Mouse (Mus musculus): Measurements from ENCODE around the gene Pdgfb. TPM values are rescaled to one million over a fixed set of nuclear protein-coding genes. Genes with fewer than 3 reads are reported as not detected.

Gene Pdgfb
- polyA plus RNA-seq, 1 experiment: 1.6 TPM

GRCm38 (mm10) chr15:79947681-79948080, 67.1 kb downstream of the Pdgfb start:
- no peaks in the 10 kb centered on the region for H3K27me3 ChIP-seq (ENCODE audit: control insufficient read depth, insufficient read depth, low read length)
- H3K4me1 ChIP-seq (ENCODE audit: control insufficient read depth, insufficient read depth, low read length): peaks cover 33% of the 10 kb centered on the region
- peak overlapping the region; percentile 20 for H3K4me3 ChIP-seq (ENCODE audit: control insufficient read depth, low read depth, low read length)
- TF ChIP-seq CTCF (IDR thresholded peaks at IDR 0.05; ENCODE audit: control insufficient read depth, insufficient read depth, insufficient replicate concordance, low read depth, low read length) (no peak), POLR2A (IDR thresholded peaks at IDR 0.05; ENCODE audit: control insufficient read depth, low read depth, low read length) (no peak)
- no peak overlapping the region for H3K27ac ChIP-seq (ENCODE audit: control insufficient read depth, insufficient read depth, low read depth, low read length)
- H3K36me3 ChIP-seq (ENCODE audit: control insufficient read depth, insufficient read depth, low read length): no peaks in the 10 kb centered on the region

GRCm38 (mm10) chr15:79946790-79947189, 68.0 kb downstream of the Pdgfb start:
- Histone ChIP-seq H3K4me3 (ENCODE audit: control insufficient read depth, low read depth, low read length) (no peak overlapping the region), H3K4me1 (ENCODE audit: control insufficient read depth, insufficient read depth, low read length) (peaks cover 28% of the 10 kb centered on the region), H3K27ac (ENCODE audit: control insufficient read depth, insufficient read depth, low read depth, low read length) (no peak overlapping the region), H3K36me3 (ENCODE audit: control insufficient read depth, insufficient read depth, low read length) (no peaks in the 10 kb centered on the region), H3K27me3 (ENCODE audit: control insufficient read depth, insufficient read depth, low read length) (no peaks in the 10 kb centered on the region)
- TF ChIP-seq POLR2A (IDR thresholded peaks at IDR 0.05; ENCODE audit: control insufficient read depth, low read depth, low read length) (no peak), CTCF (IDR thresholded peaks at IDR 0.05; ENCODE audit: control insufficient read depth, insufficient read depth, insufficient replicate concordance, low read depth, low read length) (peak; percentile 45; the same call in 1 of the 2 replicates)

- TF ChIP-seq POLR2A (IDR thresholded peaks at IDR 0.05; ENCODE audit: control insufficient read depth, low read depth, low read length) (peak; percentile 11; the same call in 1 of the 2 replicates), CTCF (IDR thresholded peaks at IDR 0.05; ENCODE audit: control insufficient read depth, insufficient read depth, insufficient replicate concordance, low read depth, low read length) (peak; percentile 99)
- Histone ChIP-seq H3K4me3 (ENCODE audit: control insufficient read depth, low read depth, low read length) (no peak overlapping the region), H3K27me3 (ENCODE audit: control insufficient read depth, insufficient read depth, low read length) (no peaks in the 10 kb centered on the region), H3K27ac (ENCODE audit: control insufficient read depth, insufficient read depth, low read depth, low read length) (no peak overlapping the region), H3K4me1 (ENCODE audit: control insufficient read depth, insufficient read depth, low read length) (peaks cover 21% of the 10 kb centered on the region), H3K36me3 (ENCODE audit: control insufficient read depth, insufficient read depth, low read length) (no peaks in the 10 kb centered on the region)
These were observed 68.8 kb downstream of the Pdgfb start for GRCm38 (mm10) chr15:79946022-79946421.

Other genes starting within 250 kb of the Pdgfb start
- 187 and 198 TPM in 2 replicates for gene Dnal4, start 237.1 kb downstream of the Pdgfb start, polyA plus RNA-seq (2012; rRNA removed)
- 36.6 and 46.5 TPM in 2 replicates for gene Nptxr, start 210.2 kb downstream of the Pdgfb start, polyA plus RNA-seq (2012; rRNA removed)
- gene Npcd, start 180.7 kb downstream of the Pdgfb start, polyA plus RNA-seq (2012; rRNA removed): 0.10 TPM in 1 of 2 replicates, not detected in the other
- 4.6 and 6.6 TPM in 2 replicates for gene Cbx6, start 180.3 kb downstream of the Pdgfb start, polyA plus RNA-seq (2012; rRNA removed)
- gene Apobec3, start 123.3 kb downstream of the Pdgfb start, polyA plus RNA-seq (2012; rRNA removed): 10.8 and 11.1 TPM in 2 replicates
- gene Cbx7, start 43.9 kb downstream of the Pdgfb start, polyA plus RNA-seq (2012; rRNA removed): 44.0 and 47.8 TPM in 2 replicates
- gene Syngr1, start 76.4 kb upstream of the Pdgfb start, polyA plus RNA-seq (2012; rRNA removed): 7.9 and 8.5 TPM in 2 replicates
- 122 and 154 TPM in 2 replicates for gene Rpl3, start 76.9 kb upstream of the Pdgfb start, polyA plus RNA-seq (2012; rRNA removed)
- gene Tab1, start 118.2 kb upstream of the Pdgfb start, polyA plus RNA-seq (2012; rRNA removed): 4.0 and 4.7 TPM in 2 replicates
- gene Mgat3, start 158.7 kb upstream of the Pdgfb start, polyA plus RNA-seq (2012; rRNA removed): 0.38 and 0.95 TPM in 2 replicates
- 38.4 and 43.6 TPM in 2 replicates for gene Mief1, start 219.0 kb upstream of the Pdgfb start, polyA plus RNA-seq (2012; rRNA removed)
- not detected in 2 replicates for gene AC140267.1, start 220.9 kb upstream of the Pdgfb start, polyA plus RNA-seq (2012; rRNA removed)
- 46.0 and 46.7 TPM in 2 replicates for gene Atf4, start 240.2 kb upstream of the Pdgfb start, polyA plus RNA-seq (2012; rRNA removed)
- gene Rps19bp1, start 249.3 kb upstream of the Pdgfb start, polyA plus RNA-seq (2012; rRNA removed): 13.6 and 14.5 TPM in 2 replicates

Data from testis, adult 2 months (tissue).